Mouse (Mus musculus) layer of hippocampus, postnatal 10 days (tissue): ENCODE data around the gene Wdr66. TPM values are rescaled to one million over a fixed set of nuclear protein-coding genes. Genes with fewer than 3 reads are reported as not detected.

ENCODE experiments used
- DNase-seq, 2 experiments: peaks; one replicate each; pipeline ENCODE4 v3.0.0; 2021; ENCODE audit warnings: low spot score in 2 of 2
- total RNA-seq, 2 experiments: library from RNA; stranded (reverse); gene quantifications; 2 replicates each; pipeline ENCODE4 v1.2.3; 2021

Wdr66 gene
- total RNA-seq, 2 experiments from 2014 or later: 5.4 to 7.3 TPM

- DNase-seq: no peak
Observed at GRCm38 (mm10) chr5:123310221-123310620, 58.3 kb downstream of the Wdr66 start.

DNA sequence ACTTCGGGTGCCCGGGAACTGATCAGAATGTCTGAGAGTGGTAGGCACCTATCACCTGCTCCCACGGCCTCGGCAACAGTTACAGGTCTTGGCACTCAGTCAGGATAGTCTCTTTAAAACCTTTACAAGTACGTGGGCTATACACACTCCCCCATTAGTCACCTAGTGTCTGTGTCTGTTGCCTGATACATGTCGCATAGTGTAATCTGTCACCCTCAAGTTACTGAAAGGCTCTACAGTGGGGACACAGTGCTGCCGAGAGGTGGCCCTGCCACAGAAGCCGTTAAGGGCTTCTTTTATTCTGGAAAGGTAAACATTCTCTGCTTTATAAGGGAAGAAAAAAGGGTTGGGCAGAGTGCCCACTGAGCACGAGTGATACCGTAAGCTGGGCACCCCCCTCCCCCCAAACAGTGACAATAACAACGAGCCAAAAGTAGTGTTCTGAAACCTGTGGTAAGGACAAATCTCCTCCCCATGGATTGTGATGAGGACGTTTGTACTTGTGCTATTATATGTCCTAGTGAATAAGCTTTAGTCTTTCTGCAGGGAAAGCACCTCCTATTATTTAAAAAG, 61.2 kb downstream of the Wdr66 start:
- DNase-seq: no peak

GRCm38 (mm10) chr5:123313851-123314380, 62.0 kb downstream of the Wdr66 start:
- no peak for DNase-seq

DNA sequence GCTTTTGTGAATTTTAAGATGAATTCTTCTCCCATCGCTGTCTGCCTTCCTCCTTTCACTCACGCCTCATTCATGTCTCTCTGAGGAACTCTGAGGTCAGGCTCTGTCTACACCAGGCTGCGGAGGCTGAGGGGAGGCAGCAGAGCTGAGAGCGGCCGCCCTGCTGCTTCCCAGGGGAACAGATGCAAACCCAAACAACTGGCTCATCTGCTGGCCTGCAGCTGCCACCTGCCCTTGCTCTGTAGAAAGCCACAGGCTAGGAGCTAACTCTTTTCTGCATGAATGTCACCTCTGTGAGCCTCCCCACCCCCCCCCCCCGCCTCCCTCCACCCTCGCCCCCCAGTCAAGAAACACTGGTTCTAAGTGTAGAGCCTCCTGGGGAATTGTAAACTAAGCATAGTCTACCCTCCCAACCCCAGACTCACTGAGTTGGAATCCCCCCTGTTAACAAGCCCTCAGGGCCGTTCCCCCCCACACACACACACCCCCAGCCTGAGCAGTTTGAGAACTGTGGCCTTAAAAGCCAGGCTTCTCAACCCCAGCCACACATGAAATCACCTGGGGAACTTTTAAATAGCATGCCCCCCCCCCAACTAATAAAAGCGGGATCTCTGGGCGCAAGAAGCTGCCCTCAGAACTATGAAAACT, 63.4 kb downstream of the Wdr66 start:
- DNase-seq: no peak

DNA sequence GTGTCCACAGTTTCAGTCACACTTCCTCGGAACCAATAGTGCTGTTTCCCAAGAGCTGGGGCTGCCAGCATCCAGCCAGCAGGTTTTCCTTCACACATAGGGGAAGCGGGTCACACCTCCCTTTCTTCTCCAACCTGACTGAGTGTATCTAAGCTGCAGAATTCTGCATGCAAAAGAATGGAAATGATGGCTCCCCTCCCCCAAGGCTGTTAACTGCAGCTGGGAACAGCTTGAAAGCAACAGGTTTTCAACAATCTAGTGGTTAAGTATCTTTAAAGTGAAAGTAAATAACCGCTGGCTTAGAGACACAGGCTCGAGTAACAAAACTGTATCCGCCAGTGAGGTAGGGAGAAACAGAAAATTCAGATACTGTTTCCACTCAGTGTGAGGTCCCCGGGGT, 66.1 kb downstream of the Wdr66 start:
- no peak for DNase-seq

DNA sequence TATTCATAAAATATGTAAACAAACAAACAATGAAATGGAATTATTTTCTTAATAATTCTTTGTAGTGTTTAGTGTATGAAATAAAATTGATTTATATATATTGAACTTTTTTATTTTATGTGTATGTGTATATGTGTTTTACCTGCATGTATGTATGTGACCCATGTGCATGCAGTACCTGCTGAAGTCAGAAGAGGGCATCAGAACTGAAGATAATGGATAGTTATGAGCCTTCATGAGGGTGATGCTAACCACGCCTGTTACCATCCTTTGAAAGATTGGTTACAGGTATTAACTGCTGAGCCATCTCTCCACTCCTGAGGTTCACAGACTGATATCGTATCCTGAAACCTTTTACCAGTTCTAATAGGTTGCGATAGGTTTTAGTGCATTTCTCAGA, 68.2 kb downstream of the Wdr66 start:
- DNase-seq: no peak

GRCm38 (mm10) chr5:123324242-123324641, 72.3 kb downstream of the Wdr66 start:
- no peak for DNase-seq

- no peak for DNase-seq
Observed at GRCm38 (mm10) chr5:123326006-123326750, 74.3 kb downstream of the Wdr66 start.

DNA sequence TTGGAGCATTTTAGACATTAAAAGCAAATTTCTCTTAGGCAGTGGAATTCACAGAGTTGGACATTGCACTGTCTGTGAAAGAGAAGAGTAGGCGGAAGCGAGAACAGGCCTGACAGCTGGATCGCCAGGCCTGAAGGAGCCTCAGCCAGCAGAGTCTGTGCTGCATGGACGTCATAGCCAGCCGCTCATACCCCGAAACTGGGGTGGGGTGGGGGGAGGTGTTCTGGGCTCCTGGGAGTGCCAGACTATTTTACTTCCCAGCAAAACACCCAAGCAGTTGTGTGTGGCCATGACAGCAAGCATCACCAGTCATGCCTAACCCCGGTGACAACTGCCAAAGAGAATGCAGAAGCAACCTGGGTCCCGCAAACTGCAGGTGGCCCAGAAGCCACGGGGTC, 74.8 kb downstream of the Wdr66 start:
- no peak for DNase-seq

DNA sequence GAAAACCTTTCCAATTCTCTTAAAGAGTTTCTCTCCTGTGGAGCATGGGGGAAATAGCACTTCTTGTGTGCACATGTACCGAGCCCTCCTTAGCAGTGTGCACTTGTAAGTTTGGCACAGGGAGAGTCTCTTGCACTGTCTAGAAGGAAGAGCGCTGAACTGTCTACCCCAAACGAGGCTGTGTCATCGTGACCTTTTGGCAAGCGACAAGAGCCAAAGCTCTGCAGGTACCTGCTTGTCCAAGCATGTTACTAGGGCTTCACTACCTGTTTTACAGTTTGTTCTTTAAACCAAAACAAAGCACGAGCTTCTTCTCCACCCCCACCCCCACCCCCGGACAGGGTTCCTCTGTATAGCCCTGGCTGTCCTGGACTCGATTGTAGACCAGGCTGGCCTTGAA, 75.8 kb downstream of the Wdr66 start:
- no peak for DNase-seq

- DNase-seq: no peak
Observed at GRCm38 (mm10) chr5:123333566-123333965, 81.7 kb downstream of the Wdr66 start.

- no peak for DNase-seq
Observed at GRCm38 (mm10) chr5:123336205-123336961, 84.5 kb downstream of the Wdr66 start.

GRCm38 (mm10) chr5:123338463-123338862, 86.6 kb downstream of the Wdr66 start:
- no peak for DNase-seq

GRCm38 (mm10) chr5:123343707-123344627, 92.1 kb downstream of the Wdr66 start, which contains the start of gene Bcl7a:
TSS of gene Bcl7a (plus strand) at chr5:123343834.
- DNase-seq: peak; percentile 98

GRCm38 (mm10) chr5:123344628-123344962, 92.7 kb downstream of the Wdr66 start:
- no peak for DNase-seq

DNA sequence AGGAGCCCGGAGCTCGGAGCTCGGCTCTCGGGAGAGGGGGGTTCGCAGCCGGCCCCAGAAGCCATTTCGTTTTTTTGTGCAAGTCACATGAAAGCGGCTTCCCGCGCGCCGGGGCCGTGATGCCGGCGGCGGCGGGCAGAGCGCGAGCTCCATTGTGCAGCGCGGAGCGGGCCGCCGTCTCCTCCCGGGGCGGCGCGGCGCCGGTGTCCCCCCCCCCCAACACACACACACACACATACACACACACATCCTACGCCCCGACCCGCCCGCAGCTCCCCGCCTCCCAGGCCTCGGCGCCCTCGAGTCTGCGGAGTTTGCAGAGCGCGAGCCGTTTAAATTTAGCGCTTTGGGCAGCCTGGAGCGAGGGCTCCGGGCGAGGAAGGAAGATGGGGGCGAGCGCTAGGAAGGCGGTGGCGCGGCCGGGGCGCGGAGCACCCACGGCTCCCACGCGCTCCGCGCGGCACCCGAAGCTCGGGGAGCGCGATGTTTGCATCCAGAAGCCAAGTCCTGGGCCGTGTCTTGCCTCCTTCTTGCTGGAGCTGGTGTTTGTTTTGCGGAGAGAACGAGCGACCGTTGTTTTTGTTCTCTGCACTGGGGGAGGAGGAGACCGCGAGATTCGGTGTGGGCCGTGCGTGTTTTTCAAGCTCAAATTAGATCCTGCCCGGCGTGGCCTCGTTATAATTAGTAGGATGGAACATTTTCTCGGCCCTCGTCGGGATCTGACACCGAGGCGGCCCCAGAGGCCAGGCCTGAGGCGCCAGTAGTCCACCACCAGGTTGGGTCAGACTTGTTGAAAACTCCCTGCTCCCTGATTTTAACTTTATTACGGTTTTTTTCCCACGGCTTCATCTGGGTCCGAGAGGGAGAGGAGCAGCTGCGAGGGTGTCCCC, 93.3 kb downstream of the Wdr66 start:
- peak; percentile 58 to 68 for DNase-seq

GRCm38 (mm10) chr5:123345853-123346654, 94.2 kb downstream of the Wdr66 start:
- DNase-seq: peak; percentile 74 to 81

DNA sequence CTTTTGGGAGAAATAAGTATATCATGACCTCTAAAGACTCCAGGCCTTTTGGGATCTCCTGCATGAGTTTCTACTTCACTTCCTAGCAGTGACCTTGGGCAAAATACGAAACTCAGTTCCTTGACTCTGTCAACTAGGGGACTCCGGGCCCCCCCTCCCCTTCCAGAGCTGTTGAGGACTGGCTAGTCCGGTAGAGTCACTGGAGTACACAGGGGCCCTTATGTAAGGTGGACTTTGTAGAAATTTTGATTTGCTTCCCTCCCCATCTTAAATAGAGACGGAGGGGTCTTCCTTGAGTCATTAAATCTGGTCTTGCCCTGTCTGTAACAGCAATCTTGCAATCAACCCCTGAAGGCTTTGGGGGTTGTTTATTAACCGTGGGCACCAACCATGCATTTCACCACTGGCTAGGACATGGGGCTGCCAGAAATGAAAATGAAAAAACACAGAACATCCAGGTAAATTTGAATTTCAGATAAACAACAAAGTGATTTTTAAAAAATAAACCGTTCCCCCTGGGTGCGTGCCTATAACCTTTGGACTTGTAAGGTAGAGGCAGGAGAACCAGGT, 94.9 kb downstream of the Wdr66 start:
- no peak for DNase-seq
